Mouse (Mus musculus): ENCODE measurements around the gene Fermt1. TPM values are rescaled to one million over a fixed set of nuclear protein-coding genes. Genes with fewer than 3 reads are reported as not detected.

Gene Fermt1
- not detected for polyA plus RNA-seq (2012; fragmentation: generic; extraction: Trizol)

DNA sequence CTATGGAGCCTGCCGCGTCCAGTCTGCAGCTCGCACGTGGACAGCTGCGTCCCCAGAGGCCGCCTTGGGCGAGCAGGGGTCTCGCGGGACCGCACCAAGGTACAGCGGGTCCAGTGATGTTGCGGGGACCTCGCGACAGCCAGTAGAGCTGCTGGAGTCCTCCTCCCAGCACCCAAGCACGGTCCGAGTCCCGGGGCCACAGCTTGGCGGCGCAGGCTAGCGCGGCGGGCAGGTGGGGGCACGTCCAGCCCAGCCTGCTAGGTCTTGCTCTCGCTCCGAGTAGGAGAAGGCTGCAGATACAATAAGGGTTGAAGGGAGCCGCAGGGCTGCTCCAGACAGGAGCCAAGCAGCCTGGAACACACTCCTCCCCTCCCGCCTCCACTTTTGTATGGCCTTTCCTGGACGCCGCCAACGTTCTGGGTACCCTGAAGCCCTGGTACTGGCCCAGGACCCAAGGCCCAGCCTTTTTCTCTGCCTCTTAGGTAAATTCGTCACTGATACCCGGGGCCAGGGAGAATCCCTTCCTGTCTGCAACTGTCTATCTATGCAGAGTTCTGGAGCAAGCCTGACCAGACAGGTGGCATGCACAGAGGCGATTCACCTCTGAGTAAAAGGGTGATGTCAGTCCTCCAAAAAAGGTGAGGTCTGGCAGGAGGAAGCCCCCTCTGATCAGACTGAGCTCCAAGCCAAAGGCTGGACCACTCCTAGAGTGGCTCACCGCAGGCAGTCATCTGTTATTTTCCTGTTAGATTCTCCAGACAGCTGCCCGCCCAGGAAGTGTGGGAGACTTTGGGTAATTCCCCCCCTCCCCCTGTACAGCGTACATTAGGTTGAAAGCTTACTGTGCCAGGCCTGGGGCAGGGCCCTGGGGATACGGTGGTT is at the start of gene Fermt1:
Gene Fermt1, minus strand, starts transcription at position 581 of the 882 bp plus-strand sequence.
- TF ChIP-seq MYOG (IDR thresholded peaks at IDR 0.05; ENCODE audit: control insufficient read depth in 1 of 3, insufficient read depth in 1 of 3, insufficient read length in 2 of 3, low read depth in 2 of 3) (no peak), POLR2AphosphoS2 (IDR thresholded peaks at IDR 0.05; ENCODE audit: insufficient read length, low read depth) (no peak), MYOD1 (IDR thresholded peaks at IDR 0.05; ENCODE audit: control insufficient read depth in 1 of 3, insufficient read length in 2 of 3, low read depth in 2 of 3) (no peak), TCF3 (IDR thresholded peaks at IDR 0.05; ENCODE audit: insufficient read length, low read depth) (no peak), E2F4 (IDR thresholded peaks at IDR 0.05; ENCODE audit: insufficient read depth) (no peak), CEBPB (IDR thresholded peaks at IDR 0.05; ENCODE audit: insufficient read depth, poor library complexity, severe bottlenecking) (no peak)
- Histone ChIP-seq H3ac (ENCODE audit: control insufficient read depth, insufficient read length) (no peak within 1 kb of the TSS), H3K4me2 (ENCODE audit: low read depth) (no peak within 1 kb of the TSS), H3K27me3 (ENCODE audit: control insufficient read depth, insufficient read depth, insufficient read length) (peaks cover 19% of the 10 kb centered on the region), H3K36me3 (ENCODE audit: control insufficient read depth, insufficient read depth) (no peaks in the 10 kb centered on the region), H3K4me3 (no peak within 1 kb of the TSS), H3K79me2 (ENCODE audit: control insufficient read depth, insufficient read depth) (no peaks in the 10 kb centered on the region)

DNA sequence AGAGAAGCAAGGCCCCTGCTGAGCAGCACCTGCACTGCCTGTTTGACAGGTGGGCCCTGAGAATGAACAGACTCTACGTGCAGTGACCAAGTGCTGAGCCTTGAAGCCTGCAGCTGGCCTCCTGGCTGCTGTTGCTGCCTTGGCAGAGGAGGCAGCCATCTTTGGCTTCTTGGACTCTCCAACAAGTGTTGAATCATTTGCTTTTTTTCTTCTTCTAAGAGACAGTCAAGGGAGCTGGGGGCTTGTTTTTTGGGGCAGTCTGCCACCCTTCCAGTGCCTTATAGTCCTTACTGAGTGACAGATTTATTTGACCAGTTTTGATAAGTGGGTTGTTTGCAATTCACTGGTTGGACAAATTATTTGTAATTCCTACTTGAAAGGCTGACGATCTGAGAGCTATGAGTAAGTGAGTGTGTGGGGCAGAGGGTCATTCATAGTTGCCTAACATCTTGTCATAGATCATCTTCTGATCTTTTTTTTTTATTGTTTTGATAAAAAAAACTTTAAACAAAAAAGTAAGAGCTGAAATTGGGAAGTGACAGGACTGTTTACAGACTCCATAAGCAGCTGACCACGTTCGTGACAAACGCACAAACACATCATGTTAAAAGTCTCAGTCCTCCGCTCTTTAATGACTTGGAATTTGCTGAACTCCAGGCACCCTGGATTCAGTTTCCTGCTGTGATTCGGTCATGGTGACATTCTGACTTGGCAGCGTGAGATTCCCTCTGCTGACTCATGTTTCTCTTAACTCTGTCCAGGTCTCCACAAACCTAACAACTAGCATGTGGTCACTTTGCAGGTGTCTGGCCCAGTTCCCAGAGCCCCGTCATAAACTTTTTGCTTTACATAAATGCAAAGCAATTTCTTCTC is 47.2 kb upstream of the Fermt1 start:
- peak overlapping the region; percentile 24 for H3K4me2 ChIP-seq (ENCODE audit: low read depth)
- H3K4me3 ChIP-seq = no peak overlapping the region
- no peak overlapping the region for H3ac ChIP-seq (ENCODE audit: control insufficient read depth, insufficient read length)
- no peaks in the 10 kb centered on the region for H3K27me3 ChIP-seq (ENCODE audit: control insufficient read depth, insufficient read depth, insufficient read length)
- TF ChIP-seq TCF3 (IDR thresholded peaks at IDR 0.05; ENCODE audit: insufficient read length, low read depth) = no peak
- no peak for TF ChIP-seq MYOD1 (IDR thresholded peaks at IDR 0.05; ENCODE audit: control insufficient read depth in 1 of 3, insufficient read length in 2 of 3, low read depth in 2 of 3)
- no peak for TF ChIP-seq CEBPB (IDR thresholded peaks at IDR 0.05; ENCODE audit: insufficient read depth, poor library complexity, severe bottlenecking)
- TF ChIP-seq POLR2A (IDR thresholded peaks at IDR 0.05; ENCODE audit: insufficient read length, low read depth) = no peak
- TF ChIP-seq SRF (IDR thresholded peaks at IDR 0.05; ENCODE audit: control insufficient read depth, insufficient read length, low read depth) = no peak
- TF ChIP-seq MYOG (IDR thresholded peaks at IDR 0.05; ENCODE audit: control insufficient read depth in 1 of 3, insufficient read depth in 1 of 3, insufficient read length in 2 of 3, low read depth in 2 of 3) = no peak
- TF ChIP-seq USF1 (IDR thresholded peaks at IDR 0.05; ENCODE audit: low read depth) = no peak
- no peak for TF ChIP-seq MAX (IDR thresholded peaks at IDR 0.05; ENCODE audit: low read depth)
- TF ChIP-seq TCF12 (IDR thresholded peaks at IDR 0.05; ENCODE audit: insufficient read depth, poor library complexity, severe bottlenecking) = no peak
- no peak for TF ChIP-seq REST (IDR thresholded peaks at IDR 0.05; ENCODE audit: insufficient read depth, insufficient read length)
- no peak for TF ChIP-seq E2F4 (IDR thresholded peaks at IDR 0.05; ENCODE audit: insufficient read depth)
- H3K79me2 ChIP-seq (ENCODE audit: control insufficient read depth, insufficient read depth) = no peaks in the 10 kb centered on the region
- no peaks in the 10 kb centered on the region for H3K36me3 ChIP-seq (ENCODE audit: control insufficient read depth, insufficient read depth)

DNA sequence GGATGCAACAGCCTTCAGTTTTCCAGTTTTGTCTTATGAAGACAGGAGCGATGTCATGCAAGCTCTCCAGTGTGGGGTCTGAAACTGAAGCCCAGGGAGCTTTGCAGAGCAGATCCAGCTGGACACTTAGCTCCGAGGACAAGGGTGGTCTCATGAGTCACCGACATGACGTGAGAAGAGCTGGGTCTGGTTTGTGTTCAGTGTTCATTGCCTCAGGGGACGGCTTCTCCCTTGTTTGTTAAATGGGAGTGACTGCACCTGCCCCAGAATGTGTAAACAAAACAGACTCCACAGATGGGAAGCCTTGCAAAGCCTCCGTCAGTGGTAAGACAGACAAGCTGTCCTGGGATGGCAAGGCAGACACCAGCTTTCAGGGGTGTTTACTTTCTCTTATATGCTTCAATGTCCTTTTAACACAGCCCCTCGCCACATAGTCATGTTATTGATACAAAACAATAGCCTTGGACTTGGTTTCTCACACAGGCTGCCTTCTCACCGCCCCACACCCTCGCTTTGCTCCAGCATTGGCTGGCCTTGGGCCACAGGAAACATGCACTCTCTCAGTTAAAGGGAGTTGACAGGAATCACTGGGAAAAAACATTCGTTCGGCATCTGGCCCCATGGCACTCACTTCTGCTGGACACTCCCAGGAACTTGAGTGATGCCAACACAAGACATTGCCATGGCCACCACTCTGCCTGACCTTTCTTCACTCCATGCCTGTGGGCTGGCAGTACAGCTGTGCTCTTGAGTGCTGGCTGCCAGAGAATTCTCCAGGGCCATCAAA is 44.3 kb upstream of the Fermt1 start:
- Histone ChIP-seq H3K79me2 (ENCODE audit: control insufficient read depth, insufficient read depth) (no peaks in the 10 kb centered on the region), H3K4me3 (no peak overlapping the region)

DNA sequence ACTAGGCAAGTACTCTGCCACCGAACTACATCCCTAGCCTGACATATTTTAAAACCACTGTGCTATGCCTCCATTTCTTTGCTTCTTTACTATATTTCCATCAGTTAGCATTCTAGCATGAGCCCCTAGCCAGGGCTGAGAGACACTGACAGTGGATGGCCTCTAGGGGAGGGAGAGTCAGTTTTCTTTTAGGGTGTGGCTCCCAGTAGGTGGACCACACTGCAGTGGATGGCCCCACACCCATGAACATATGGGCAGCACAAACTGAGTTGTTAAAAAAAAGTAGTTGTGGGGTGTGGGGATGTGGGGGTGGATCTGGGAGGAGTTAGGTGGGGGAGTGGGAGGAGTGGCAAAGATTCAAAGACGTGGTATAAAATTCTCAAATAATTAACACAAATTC is 27.6 kb upstream of the Fermt1 start:
- Histone ChIP-seq H3K4me3 (no peak overlapping the region), H3K79me2 (ENCODE audit: control insufficient read depth, insufficient read depth) (no peaks in the 10 kb centered on the region)

More for the DNA sequence above, 44.3 kb upstream of the Fermt1 start:
- Histone ChIP-seq H3K27me3 (ENCODE audit: control insufficient read depth, insufficient read depth, insufficient read length) (no peaks in the 10 kb centered on the region), H3K36me3 (ENCODE audit: control insufficient read depth, insufficient read depth) (no peaks in the 10 kb centered on the region), H3K4me2 (ENCODE audit: low read depth) (no peak overlapping the region), H3ac (ENCODE audit: control insufficient read depth, insufficient read length) (no peak overlapping the region)
- TF ChIP-seq MYOD1 (IDR thresholded peaks at IDR 0.05; ENCODE audit: control insufficient read depth in 1 of 3, insufficient read length in 2 of 3, low read depth in 2 of 3) = no peak
- TF ChIP-seq USF1 (IDR thresholded peaks at IDR 0.05; ENCODE audit: low read depth) = no peak

DNA sequence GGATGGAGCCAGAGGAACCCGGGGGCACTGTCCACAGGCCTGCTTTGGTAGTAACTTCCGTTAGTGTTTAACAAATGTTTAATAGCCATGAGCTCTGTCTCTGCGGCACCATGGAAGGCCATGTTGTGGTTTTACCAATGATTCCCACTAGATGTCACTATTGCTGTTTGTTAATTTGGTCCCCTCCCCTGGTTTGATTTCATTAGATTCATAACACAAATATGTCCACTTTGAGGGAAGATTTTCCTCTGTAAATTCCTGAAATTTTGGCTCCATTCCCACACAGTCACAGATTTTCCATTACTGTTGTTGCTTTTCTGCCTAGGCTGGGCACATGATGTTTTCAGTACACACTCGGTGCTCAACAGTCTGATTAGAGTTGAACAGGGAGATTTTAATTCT is 25.1 kb upstream of the Fermt1 start:
- TF ChIP-seq REST (IDR thresholded peaks at IDR 0.05; ENCODE audit: insufficient read depth, insufficient read length) (no peak), TCF3 (IDR thresholded peaks at IDR 0.05; ENCODE audit: insufficient read length, low read depth) (no peak), MAX (IDR thresholded peaks at IDR 0.05; ENCODE audit: low read depth) (no peak), POLR2AphosphoS2 (IDR thresholded peaks at IDR 0.05; ENCODE audit: insufficient read length, low read depth) (no peak), POLR2A (IDR thresholded peaks at IDR 0.05; ENCODE audit: insufficient read length, low read depth) (no peak), E2F4 (IDR thresholded peaks at IDR 0.05; ENCODE audit: insufficient read depth) (no peak), SRF (IDR thresholded peaks at IDR 0.05; ENCODE audit: control insufficient read depth, insufficient read length, low read depth) (no peak)
- Histone ChIP-seq H3ac (ENCODE audit: control insufficient read depth, insufficient read length) (no peak overlapping the region), H3K27me3 (ENCODE audit: control insufficient read depth, insufficient read depth, insufficient read length) (no peaks in the 10 kb centered on the region), H3K79me2 (ENCODE audit: control insufficient read depth, insufficient read depth) (no peaks in the 10 kb centered on the region), H3K4me2 (ENCODE audit: low read depth) (no peak overlapping the region), H3K4me3 (no peak overlapping the region), H3K36me3 (ENCODE audit: control insufficient read depth, insufficient read depth) (no peaks in the 10 kb centered on the region)

More for the DNA sequence above, 27.6 kb upstream of the Fermt1 start:
- Histone ChIP-seq H3ac (ENCODE audit: control insufficient read depth, insufficient read length) (no peak overlapping the region), H3K27me3 (ENCODE audit: control insufficient read depth, insufficient read depth, insufficient read length) (no peaks in the 10 kb centered on the region), H3K4me2 (ENCODE audit: low read depth) (no peak overlapping the region), H3K36me3 (ENCODE audit: control insufficient read depth, insufficient read depth) (no peaks in the 10 kb centered on the region)
- TF ChIP-seq E2F4 (IDR thresholded peaks at IDR 0.05; ENCODE audit: insufficient read depth) = no peak

All from myocyte (in vitro differentiated cells).